Mouse (Mus musculus): ENCODE measurements around the gene Slitrk5. TPM values are rescaled to one million over a fixed set of nuclear protein-coding genes. Genes with fewer than 3 reads are reported as not detected.
A peak's percentile ranks its signal among the peaks of the same experiment; 100 is the strongest.

Gene Slitrk5
- 25.1 and 26.8 TPM in 2 replicates for polyA plus RNA-seq (2016; fragmentation: Nextera tagmentation; extraction: Ambion mirVana)

GRCm38 (mm10) chr14:111674664-111675147 lies at the start of gene Slitrk5:
Slitrk5 (plus strand) TSS chr14:111675097.
- no peaks in the 10 kb centered on the region for H3K9me3 ChIP-seq (replicated peaks)
- peak within 1 kb of the TSS; percentile 93 for H3K4me2 ChIP-seq
- H3K27ac ChIP-seq (ENCODE audit: poor library complexity, severe bottlenecking), result peak within 1 kb of the TSS; percentile 78
- H3K4me3 ChIP-seq, result peak within 1 kb of the TSS; percentile 80
- peak within 1 kb of the TSS; percentile 80 for H3K9ac ChIP-seq
- ATAC-seq (ENCODE audit: insufficient number of reproducible peaks, low FRiP score), result peak; percentile 68
- peaks cover 12% of the 10 kb centered on the region for H3K27me3 ChIP-seq (replicated peaks)
- H3K4me1 ChIP-seq (replicated peaks), result no peaks in the 10 kb centered on the region
- 0% methylated on average over 22 of the region's 22 CpGs for WGBS
- no peaks in the 10 kb centered on the region for H3K36me3 ChIP-seq

DNA sequence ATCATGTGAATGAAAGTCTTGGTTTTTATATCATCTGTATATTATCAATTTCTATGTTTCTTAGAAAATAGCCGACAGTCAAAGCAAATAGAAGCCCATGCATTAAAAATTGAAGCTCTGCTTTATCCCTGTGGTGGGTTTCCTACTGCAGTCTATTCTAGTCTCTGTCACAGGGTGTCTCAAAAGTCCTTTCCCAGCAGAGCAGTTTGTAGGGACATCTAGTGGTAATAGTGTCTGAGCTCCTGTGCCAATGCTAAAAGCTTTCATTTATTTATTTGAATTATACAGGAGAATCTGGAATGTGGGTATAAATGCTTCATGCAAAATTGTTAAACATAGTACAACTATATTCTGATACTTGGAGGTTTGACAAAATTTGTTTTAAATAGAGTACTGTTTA lies 2.0 kb upstream of the Slitrk5 start:
- Histone ChIP-seq H3K27ac (ENCODE audit: poor library complexity, severe bottlenecking) (no peak overlapping the region), H3K4me3 (no peak overlapping the region), H3K36me3 (no peaks in the 10 kb centered on the region), H3K9me3 (replicated peaks) (no peaks in the 10 kb centered on the region), H3K4me2 (no peak overlapping the region), H3K4me1 (replicated peaks) (no peaks in the 10 kb centered on the region), H3K9ac (no peak overlapping the region), H3K27me3 (replicated peaks) (peaks cover 4% of the 10 kb centered on the region; the same call in 1 of the 2 replicates)
- 45% methylated on average over 1 of the region's 1 CpGs for WGBS
- no peak for ATAC-seq (ENCODE audit: insufficient number of reproducible peaks, low FRiP score)

DNA sequence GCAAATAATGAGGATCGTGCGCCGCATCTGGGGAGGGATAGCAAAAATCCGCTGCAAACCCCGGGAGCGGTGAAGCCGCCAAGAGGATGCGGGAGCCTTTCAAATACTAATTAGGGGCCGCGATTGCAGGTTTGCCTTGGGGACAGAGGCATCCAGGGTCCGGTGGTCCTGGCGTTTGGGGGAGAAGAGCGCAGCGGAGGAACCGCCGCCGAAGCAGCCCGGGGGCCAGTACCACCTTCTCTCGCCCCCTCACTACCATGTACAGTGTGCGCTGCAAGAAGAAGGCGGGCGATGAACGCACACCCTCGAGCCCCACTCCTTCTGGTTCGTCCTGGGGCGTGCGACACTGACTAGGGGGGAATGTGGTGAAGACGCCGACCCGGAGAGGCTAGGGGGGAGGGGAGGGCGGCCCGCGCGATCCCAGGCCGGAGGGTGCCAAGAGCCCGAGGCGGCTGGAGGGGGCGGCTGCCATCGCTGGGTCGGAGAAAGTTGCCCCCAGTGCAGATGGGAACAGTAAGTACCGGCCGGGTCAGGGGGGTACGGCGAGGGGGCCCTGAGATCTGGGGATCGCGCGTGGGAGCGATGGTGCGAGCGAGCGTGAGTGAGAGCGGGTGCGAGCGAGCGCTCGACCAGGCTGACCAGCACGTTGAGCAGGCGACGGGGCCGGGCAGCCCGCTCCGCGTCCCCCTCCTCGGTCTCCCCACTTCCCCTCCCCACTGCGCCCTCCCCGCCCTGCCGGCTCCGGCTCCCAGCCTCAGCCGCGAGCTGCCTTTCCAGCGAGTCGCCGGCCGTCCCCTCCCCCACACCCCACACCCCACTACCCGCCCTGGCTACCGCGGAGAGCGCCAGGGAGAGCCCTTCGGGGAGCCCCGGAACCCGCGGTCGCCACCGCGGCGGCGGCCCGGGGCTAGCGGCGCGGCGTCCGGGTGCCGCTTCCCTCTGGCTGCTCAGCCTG lies 591 bp downstream of the Slitrk5 start:
- peak overlapping the region; percentile 80 for H3K4me3 ChIP-seq
- peaks cover 5% of the 10 kb centered on the region; the same call in 1 of the 2 replicates for H3K4me1 ChIP-seq (replicated peaks)
- H3K27ac ChIP-seq (ENCODE audit: poor library complexity, severe bottlenecking), result peak overlapping the region; percentile 78
- peak overlapping the region; percentile 80 for H3K9ac ChIP-seq
- no peaks in the 10 kb centered on the region for H3K9me3 ChIP-seq (replicated peaks)
- H3K4me2 ChIP-seq, result peak overlapping the region; percentile 93
- ATAC-seq (ENCODE audit: insufficient number of reproducible peaks, low FRiP score), result peak; percentile 76
- under 1% methylated on average over 75 of the region's 94 CpGs for WGBS
- H3K36me3 ChIP-seq, result no peaks in the 10 kb centered on the region
- peaks cover 20% of the 10 kb centered on the region for H3K27me3 ChIP-seq (replicated peaks)

- under 1% methylated on average over 19 of the region's 19 CpGs for WGBS
- Histone ChIP-seq H3K4me3 (peak overlapping the region; percentile 80), H3K9ac (peak overlapping the region; percentile 80), H3K27ac (ENCODE audit: poor library complexity, severe bottlenecking) (peak overlapping the region; percentile 78), H3K27me3 (replicated peaks) (peaks cover 25% of the 10 kb centered on the region), H3K36me3 (no peaks in the 10 kb centered on the region), H3K4me1 (replicated peaks) (peaks cover 12% of the 10 kb centered on the region), H3K9me3 (replicated peaks) (no peaks in the 10 kb centered on the region), H3K4me2 (peak overlapping the region; percentile 93)
- peak; percentile 65; the same call in 1 of the 2 replicates for ATAC-seq (ENCODE audit: insufficient number of reproducible peaks, low FRiP score)
These were observed 1.3 kb downstream of the Slitrk5 start for GRCm38 (mm10) chr14:111676166-111676581.

DNA sequence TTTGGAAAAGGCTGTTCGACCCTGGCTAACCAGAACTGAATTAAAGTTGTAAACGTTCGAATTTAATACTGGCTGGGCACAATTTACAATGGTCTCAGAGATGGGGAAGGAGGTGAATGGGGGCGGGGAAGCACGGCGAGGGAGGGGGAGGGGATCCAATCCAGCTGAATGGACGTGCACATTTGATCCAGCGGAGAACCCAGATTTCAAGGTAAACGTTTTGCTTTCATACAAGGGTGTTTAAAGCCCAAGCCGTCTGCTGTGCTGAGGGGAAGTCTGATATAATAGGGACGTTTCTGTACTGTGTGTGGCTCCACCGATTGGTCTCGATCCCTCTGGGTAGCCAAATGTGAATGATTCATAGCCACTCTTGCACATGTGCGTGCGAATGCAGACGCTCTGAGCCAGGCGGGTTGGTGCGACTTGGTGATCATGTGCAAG lies 2.0 kb downstream of the Slitrk5 start:
- Histone ChIP-seq H3K27ac (ENCODE audit: poor library complexity, severe bottlenecking) (no peak overlapping the region), H3K4me2 (peak overlapping the region; percentile 93), H3K36me3 (no peaks in the 10 kb centered on the region), H3K4me3 (peak overlapping the region; percentile 80), H3K9ac (peak overlapping the region; percentile 80), H3K4me1 (replicated peaks) (peaks cover 13% of the 10 kb centered on the region), H3K27me3 (replicated peaks) (peaks cover 27% of the 10 kb centered on the region), H3K9me3 (replicated peaks) (no peaks in the 10 kb centered on the region)
- WGBS, result under 1% methylated on average over 18 of the region's 18 CpGs
- no peak for ATAC-seq (ENCODE audit: insufficient number of reproducible peaks, low FRiP score)

DNA sequence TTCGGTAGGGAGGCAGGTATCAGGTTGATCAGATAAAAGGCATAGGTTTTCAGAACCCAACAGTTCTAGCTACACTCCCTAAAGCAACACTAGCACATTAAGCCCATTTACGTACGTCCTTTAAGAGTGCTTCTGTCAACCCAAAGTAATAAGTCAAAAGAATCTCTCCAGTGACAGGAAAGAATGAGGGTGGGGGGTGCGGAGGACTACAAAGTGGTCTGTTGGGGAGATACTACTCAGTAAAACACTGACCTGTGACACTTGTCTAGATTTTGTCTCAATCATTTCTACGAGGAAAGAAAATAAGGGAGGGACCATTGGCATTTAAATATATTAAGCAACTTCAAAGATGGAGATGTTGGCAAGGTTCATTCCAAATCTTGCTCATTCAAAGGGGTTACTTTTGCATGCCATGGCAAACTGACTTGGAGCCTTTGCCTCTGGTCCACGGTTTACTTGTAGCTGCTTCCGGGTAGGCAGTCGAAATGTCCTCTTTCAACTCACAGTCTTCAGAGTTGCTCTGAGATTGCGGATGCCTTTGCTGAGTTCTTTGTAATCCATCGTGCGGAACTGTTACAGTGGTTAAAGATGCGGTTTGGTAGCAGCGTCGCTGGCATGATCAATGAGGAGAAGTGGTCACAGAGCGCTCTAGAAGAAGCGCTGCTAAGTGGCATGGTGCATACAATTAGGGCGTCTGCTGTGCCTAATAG lies 2.6 kb downstream of the Slitrk5 start:
- Histone ChIP-seq H3K27ac (ENCODE audit: poor library complexity, severe bottlenecking) (no peak overlapping the region), H3K9me3 (replicated peaks) (no peaks in the 10 kb centered on the region), H3K9ac (peak overlapping the region; percentile 80), H3K4me3 (peak overlapping the region; percentile 80), H3K36me3 (no peaks in the 10 kb centered on the region), H3K4me2 (peak overlapping the region; percentile 93), H3K4me1 (replicated peaks) (peaks cover 13% of the 10 kb centered on the region), H3K27me3 (replicated peaks) (peaks cover 27% of the 10 kb centered on the region)
- 5% methylated on average over 17 of the region's 17 CpGs for WGBS
- ATAC-seq (ENCODE audit: insufficient number of reproducible peaks, low FRiP score), result no peak

DNA sequence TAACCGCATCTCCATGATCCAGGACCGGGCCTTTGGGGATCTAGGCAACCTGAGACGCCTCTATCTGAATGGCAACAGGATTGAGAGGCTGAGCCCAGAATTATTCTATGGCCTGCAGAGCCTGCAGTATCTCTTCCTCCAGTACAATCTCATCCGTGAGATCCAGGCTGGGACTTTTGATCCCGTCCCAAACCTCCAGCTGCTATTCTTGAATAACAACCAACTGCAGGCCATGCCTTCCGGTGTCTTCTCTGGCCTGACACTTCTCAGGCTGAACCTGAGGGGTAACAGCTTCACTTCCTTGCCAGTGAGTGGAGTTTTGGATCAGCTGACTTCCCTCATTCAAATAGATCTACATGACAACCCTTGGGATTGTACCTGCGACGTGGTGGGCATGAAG lies 5.4 kb downstream of the Slitrk5 start:
- H3K4me3 ChIP-seq, result no peak overlapping the region

DNA sequence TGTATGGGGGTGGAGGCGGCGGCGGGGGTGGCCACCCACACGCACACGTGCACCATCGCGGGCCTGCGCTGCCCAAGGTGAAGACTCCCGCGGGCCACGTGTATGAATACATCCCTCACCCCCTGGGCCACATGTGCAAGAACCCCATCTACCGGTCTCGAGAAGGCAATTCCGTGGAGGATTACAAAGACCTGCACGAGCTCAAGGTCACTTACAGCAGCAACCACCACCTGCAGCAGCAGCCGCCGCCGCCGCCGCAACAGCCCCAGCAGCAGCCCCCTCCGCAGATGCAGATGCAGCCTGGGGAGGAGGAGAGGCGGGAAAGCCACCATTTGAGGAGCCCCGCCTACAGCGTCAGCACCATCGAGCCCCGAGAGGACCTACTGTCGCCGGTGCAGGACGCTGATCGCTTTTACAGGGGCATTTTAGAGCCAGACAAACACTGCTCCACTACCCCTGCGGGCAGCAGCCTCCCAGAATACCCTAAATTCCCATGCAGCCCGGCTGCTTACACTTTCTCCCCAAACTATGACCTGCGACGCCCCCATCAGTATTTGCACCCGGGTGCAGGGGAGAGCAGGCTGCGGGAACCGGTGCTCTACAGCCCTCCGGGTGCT lies 6.3 kb downstream of the Slitrk5 start:
- Histone ChIP-seq H3K36me3 (no peaks in the 10 kb centered on the region), H3K4me3 (peak overlapping the region; percentile 56), H3K27me3 (replicated peaks) (peaks cover 27% of the 10 kb centered on the region), H3K4me1 (replicated peaks) (peaks cover 13% of the 10 kb centered on the region), H3K4me2 (peak overlapping the region; percentile 94), H3K9me3 (replicated peaks) (no peaks in the 10 kb centered on the region), H3K27ac (ENCODE audit: poor library complexity, severe bottlenecking) (0 out of 2 replicates have a peak overlapping the region, but pooled peaks have one; percentile 6), H3K9ac (peak overlapping the region; percentile 70)
- WGBS, result under 1% methylated on average over 38 of the region's 38 CpGs
- ATAC-seq (ENCODE audit: insufficient number of reproducible peaks, low FRiP score), result peak; percentile 43

More for the DNA sequence above, 5.4 kb downstream of the Slitrk5 start:
- ATAC-seq (ENCODE audit: insufficient number of reproducible peaks, low FRiP score), result no peak
- peaks cover 27% of the 10 kb centered on the region for H3K27me3 ChIP-seq (replicated peaks)
- H3K9me3 ChIP-seq (replicated peaks), result no peaks in the 10 kb centered on the region
- no peak overlapping the region for H3K9ac ChIP-seq
- no peaks in the 10 kb centered on the region for H3K36me3 ChIP-seq
- peak overlapping the region; percentile 94 for H3K4me2 ChIP-seq
- peaks cover 13% of the 10 kb centered on the region for H3K4me1 ChIP-seq (replicated peaks)
- 52% methylated on average over 8 of the region's 8 CpGs for WGBS
- H3K27ac ChIP-seq (ENCODE audit: poor library complexity, severe bottlenecking), result no peak overlapping the region

- no peak for ATAC-seq (ENCODE audit: insufficient number of reproducible peaks, low FRiP score)
- H3K9me3 ChIP-seq (replicated peaks), result no peaks in the 10 kb centered on the region
- no peak overlapping the region for H3K27ac ChIP-seq (ENCODE audit: poor library complexity, severe bottlenecking)
- H3K27me3 ChIP-seq (replicated peaks), result peaks cover 27% of the 10 kb centered on the region
- H3K4me1 ChIP-seq (replicated peaks), result peaks cover 13% of the 10 kb centered on the region
- H3K4me3 ChIP-seq, result peak overlapping the region; percentile 56
- peak overlapping the region; percentile 70 for H3K9ac ChIP-seq
- no peaks in the 10 kb centered on the region for H3K36me3 ChIP-seq
- 4% methylated on average over 13 of the region's 13 CpGs for WGBS
- peak overlapping the region; percentile 94 for H3K4me2 ChIP-seq
These were observed 6.9 kb downstream of the Slitrk5 start for GRCm38 (mm10) chr14:111681773-111682172.

GRCm38 (mm10) chr14:111683543-111683942 lies 8.6 kb downstream of the Slitrk5 start:
- H3K27me3 ChIP-seq (replicated peaks), result peaks cover 23% of the 10 kb centered on the region
- ATAC-seq (ENCODE audit: insufficient number of reproducible peaks, low FRiP score), result no peak
- peaks cover 13% of the 10 kb centered on the region for H3K4me1 ChIP-seq (replicated peaks)
- no peak overlapping the region for H3K4me3 ChIP-seq
- H3K27ac ChIP-seq (ENCODE audit: poor library complexity, severe bottlenecking), result no peak overlapping the region
- H3K9ac ChIP-seq, result no peak overlapping the region
- H3K9me3 ChIP-seq (replicated peaks), result no peaks in the 10 kb centered on the region
- no peak overlapping the region for H3K4me2 ChIP-seq
- no peaks in the 10 kb centered on the region for H3K36me3 ChIP-seq
- WGBS, result 60% methylated on average over 4 of the region's 4 CpGs
